ENCODE assay signal across 31 mouse cellular contexts in the genomic region with DNA sequence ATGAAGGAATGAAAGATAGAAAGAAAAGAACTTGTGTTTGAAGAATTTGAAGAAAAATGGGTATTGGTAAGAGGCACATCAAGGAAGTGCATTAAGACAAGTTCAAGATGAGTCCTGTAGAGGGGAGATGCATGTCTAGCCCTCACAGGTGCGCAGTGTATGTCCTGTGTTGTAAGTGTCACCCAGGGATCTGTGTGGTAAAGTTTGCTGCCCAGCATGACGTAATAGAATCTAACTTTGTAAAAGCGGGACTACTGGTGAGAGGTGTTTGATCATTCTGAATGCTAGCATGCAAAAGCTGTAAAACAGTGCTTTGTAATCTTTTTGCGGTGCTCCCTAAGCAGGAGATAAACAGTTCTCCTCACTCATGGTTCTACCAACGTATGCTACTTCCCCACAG.
"Had no signal": no experiment of that assay in that cellular context is flagged by ENCODE, and none has a peak within 500 bp of the region (broad histone marks: within the 10 kb centered on the region; RNA-seq: fewer than 3 reads in every experiment).

No protein-coding gene starts in this region.

- H3K9ac ChIP-seq: heart, embryonic 12.5 days; heart, embryonic 13.5 days; heart, embryonic 15.5 days; hindbrain, embryonic 12.5 days; hindbrain, embryonic 13.5 days; hindbrain, embryonic 14.5 days; hindbrain, embryonic 15.5 days; intestine, embryonic 15.5 days; kidney, embryonic 15.5 days had no signal

- DNase-seq: heart, postnatal 10 days; heart, postnatal 36 days; heart, postnatal 4 days; kidney, adult 11 months; kidney, adult 18-20 months; kidney, adult 2 months; kidney, adult 8-10 months; kidney, adult 9 months; kidney, postnatal 10 days; kidney, postnatal 14 days; kidney, postnatal 25 days; kidney, postnatal 36 days; kidney, postnatal 4 days; layer of hippocampus, adult 9-11 months; layer of hippocampus, postnatal 36 days had no signal

- H3K9me3 ChIP-seq: heart, embryonic 10.5 days; heart, embryonic 13.5 days; heart, embryonic 15.5 days; hindbrain, embryonic 10.5 days; hindbrain, embryonic 12.5 days; hindbrain, embryonic 13.5 days; hindbrain, embryonic 15.5 days; intestine, embryonic 15.5 days; kidney, embryonic 15.5 days had no signal

- H3K4me2 ChIP-seq: heart, embryonic 11.5 days; heart, embryonic 12.5 days; heart, embryonic 13.5 days; heart, embryonic 15.5 days; hindbrain, embryonic 12.5 days; hindbrain, embryonic 13.5 days; hindbrain, embryonic 14.5 days; hindbrain, embryonic 15.5 days; intestine, embryonic 15.5 days; kidney, embryonic 15.5 days had no signal

- H3K4me3 ChIP-seq: heart, embryonic 10.5 days; heart, embryonic 12.5 days; heart, embryonic 13.5 days; heart, embryonic 15.5 days; hindbrain, embryonic 10.5 days; hindbrain, embryonic 12.5 days; hindbrain, embryonic 13.5 days; hindbrain, embryonic 15.5 days; intestine, embryonic 15.5 days; kidney, embryonic 15.5 days; layer of hippocampus, adult 2 months; left cerebral cortex, adult 2 months had no signal

- H3K27ac ChIP-seq: heart, embryonic 10.5 days; heart, embryonic 13.5 days; heart, embryonic 15.5 days; hindbrain, embryonic 10.5 days; hindbrain, embryonic 12.5 days; hindbrain, embryonic 13.5 days; hindbrain, embryonic 14.5 days; hindbrain, embryonic 15.5 days; hindbrain, postnatal 0 days; intestine, embryonic 15.5 days; kidney, embryonic 15.5 days; kidney, postnatal 0 days; layer of hippocampus, adult 2 months; left cerebral cortex, adult 2 months had no signal

- H3K36me3 ChIP-seq: heart, embryonic 10.5 days; heart, embryonic 12.5 days; heart, embryonic 13.5 days; heart, embryonic 15.5 days; hindbrain, embryonic 10.5 days; hindbrain, embryonic 12.5 days; hindbrain, embryonic 13.5 days; hindbrain, embryonic 15.5 days; intestine, embryonic 15.5 days; kidney, embryonic 15.5 days had no signal

- H3K4me1 ChIP-seq: heart, embryonic 10.5 days; heart, embryonic 12.5 days; heart, embryonic 13.5 days; heart, embryonic 15.5 days; hindbrain, embryonic 10.5 days; hindbrain, embryonic 12.5 days; hindbrain, embryonic 15.5 days; intestine, embryonic 15.5 days; kidney, embryonic 15.5 days had no signal

- H3K27me3 ChIP-seq: heart, embryonic 12.5 days; heart, embryonic 13.5 days; heart, embryonic 15.5 days; hindbrain, embryonic 12.5 days; hindbrain, embryonic 13.5 days; hindbrain, embryonic 15.5 days; intestine, embryonic 15.5 days; kidney, embryonic 15.5 days had no signal
